Mouse (Mus musculus) limb, embryonic 14.5 days (tissue): ENCODE results near the gene Cxxc4. TPM values are rescaled to one million over a fixed set of nuclear protein-coding genes. Genes with fewer than 3 reads are reported as not detected.

Source experiments
- ATAC-seq: fragments of 200-750 bp; cut with Nextera tagmentation; 2 replicates; pipeline ENCODE4 v1.8.0; 2017; ENCODE audit warnings: low read depth, moderate number of reproducible peaks, moderate TSS enrichment; ENCODE audit not compliant: low FRiP score
- DNase-seq: peaks from one replicate; pipeline ENCODE4 v3.0.0-alpha.2; 2015; ENCODE audit warnings: low spot score
- H3K27ac ChIP-seq: fragments of 300-500 bp; sonication (generic); replicated peaks from 2 replicates; pipeline ENCODE4 v1.5.1; 2014; ENCODE audit warnings: low read depth, mild to moderate bottlenecking, low read length, moderate library complexity, mixed read lengths
- H3K27me3 ChIP-seq: fragments of 300-500 bp; sonication (generic); 2 replicates; pipeline ENCODE4 v1.6.1; 2014; ENCODE audit warnings: low read length, mixed read lengths; ENCODE audit not compliant: control insufficient read depth, insufficient read depth
- H3K36me3 ChIP-seq: fragments of 300-500 bp; sonication (generic); 2 replicates; pipeline ENCODE4 v1.6.1; 2014; ENCODE audit warnings: mild to moderate bottlenecking, low read length, moderate library complexity, mixed read lengths; ENCODE audit not compliant: control insufficient read depth, insufficient read depth
- H3K4me1 ChIP-seq: fragments of 300-500 bp; sonication (generic); 2 replicates; pipeline ENCODE4 v1.6.1; 2014; ENCODE audit warnings: antibody characterized with exemption, low read length, mixed read lengths; ENCODE audit not compliant: control insufficient read depth, insufficient read depth
- H3K4me2 ChIP-seq: fragments of 300-500 bp; sonication (generic); replicated peaks from 2 replicates; pipeline ENCODE4 v1.6.1; 2014; ENCODE audit warnings: low read depth, mild to moderate bottlenecking, low read length, moderate library complexity; ENCODE audit not compliant: severe bottlenecking
- H3K4me3 ChIP-seq: fragments of 300-500 bp; sonication (generic); replicated peaks from 2 replicates; pipeline ENCODE4 v1.5.1; 2014; ENCODE audit warnings: low read length
- H3K9ac ChIP-seq: fragments of 300-500 bp; sonication (generic); 2 replicates; pipeline ENCODE4 v1.6.1; 2014; ENCODE audit warnings: mild to moderate bottlenecking, low read depth, low read length, moderate library complexity; ENCODE audit not compliant: severe bottlenecking
- H3K9me3 ChIP-seq: fragments of 300-500 bp; sonication (generic); 2 replicates; pipeline ENCODE4 v1.6.1; 2016; ENCODE audit warnings: low read length; ENCODE audit not compliant: control insufficient read depth
- POLR2A ChIP-seq: fragments of 200-500 bp; IDR thresholded peaks from 2 replicates; pipeline ENCODE4 v1.8.0; 2012; ENCODE audit warnings: inconsistent platforms, mild to moderate bottlenecking, moderate library complexity, borderline replicate concordance; ENCODE audit not compliant: insufficient read depth, insufficient read length; ENCODE audit errors: extremely low read depth
- WGBS: fragments of 180-500 bp; shearing (Covaris S2); extraction: QIAGEN DNeasy Blood & Tissue Kit; methylation state at CpG from one replicate; pipeline ENCODE4 v1.1.7; 2014; 5-methylcytosine and 5-hydroxymethylcytosine counted together
- polyA plus RNA-seq, 2 experiments: library from polyadenylated mRNA; depleted of rRNA in 1 of 2; stranded (reverse) in 1 of 2; unstranded in 1 of 2; fragments of >200 nt; fragmentation: Nextera tagmentation in 1 of 2; extraction: Ambion mirVana in 1 of 2; gene quantifications; 2 replicates each; pipeline versions ENCODE4 v1.2.1 to v1.2.3; 2012 to 2014

The Cxxc4 gene
- polyA plus RNA-seq, 2 experiments: 5.4 to 6.1 TPM

DNA sequence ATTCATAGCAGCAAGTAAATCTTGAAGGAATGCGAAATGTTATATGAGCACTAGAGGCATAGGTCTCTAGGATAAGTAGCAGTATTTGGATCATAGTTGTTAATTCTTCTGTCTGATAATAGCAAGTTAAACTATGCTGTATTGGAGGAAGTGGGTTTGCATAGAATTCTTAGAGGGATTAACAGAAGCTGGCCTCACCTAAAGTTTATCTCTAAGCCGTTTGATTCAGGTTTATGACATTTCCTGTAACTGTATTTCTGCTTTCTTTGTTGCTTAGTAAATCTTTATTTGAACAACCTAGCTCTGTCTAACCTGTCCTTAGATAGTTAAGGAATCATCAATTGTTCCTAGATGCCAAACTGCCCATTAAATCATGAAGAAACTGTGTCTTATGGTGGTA lies 3.5 kb upstream of the Cxxc4 start:
- H3K4me3 ChIP-seq: no peak overlapping the region
- H3K9ac ChIP-seq: no peak overlapping the region
- no peak for ATAC-seq
- H3K27me3 ChIP-seq: no peaks in the 10 kb centered on the region
- H3K4me1 ChIP-seq: peaks cover 5% of the 10 kb centered on the region
- no peak for DNase-seq
- H3K36me3 ChIP-seq: no peaks in the 10 kb centered on the region
- H3K27ac ChIP-seq: no peak overlapping the region
- TF ChIP-seq POLR2A: no peak
- H3K9me3 ChIP-seq: no peaks in the 10 kb centered on the region
- no peak overlapping the region for H3K4me2 ChIP-seq
- 80% methylated on average over 2 of the region's 2 CpGs for WGBS

DNA sequence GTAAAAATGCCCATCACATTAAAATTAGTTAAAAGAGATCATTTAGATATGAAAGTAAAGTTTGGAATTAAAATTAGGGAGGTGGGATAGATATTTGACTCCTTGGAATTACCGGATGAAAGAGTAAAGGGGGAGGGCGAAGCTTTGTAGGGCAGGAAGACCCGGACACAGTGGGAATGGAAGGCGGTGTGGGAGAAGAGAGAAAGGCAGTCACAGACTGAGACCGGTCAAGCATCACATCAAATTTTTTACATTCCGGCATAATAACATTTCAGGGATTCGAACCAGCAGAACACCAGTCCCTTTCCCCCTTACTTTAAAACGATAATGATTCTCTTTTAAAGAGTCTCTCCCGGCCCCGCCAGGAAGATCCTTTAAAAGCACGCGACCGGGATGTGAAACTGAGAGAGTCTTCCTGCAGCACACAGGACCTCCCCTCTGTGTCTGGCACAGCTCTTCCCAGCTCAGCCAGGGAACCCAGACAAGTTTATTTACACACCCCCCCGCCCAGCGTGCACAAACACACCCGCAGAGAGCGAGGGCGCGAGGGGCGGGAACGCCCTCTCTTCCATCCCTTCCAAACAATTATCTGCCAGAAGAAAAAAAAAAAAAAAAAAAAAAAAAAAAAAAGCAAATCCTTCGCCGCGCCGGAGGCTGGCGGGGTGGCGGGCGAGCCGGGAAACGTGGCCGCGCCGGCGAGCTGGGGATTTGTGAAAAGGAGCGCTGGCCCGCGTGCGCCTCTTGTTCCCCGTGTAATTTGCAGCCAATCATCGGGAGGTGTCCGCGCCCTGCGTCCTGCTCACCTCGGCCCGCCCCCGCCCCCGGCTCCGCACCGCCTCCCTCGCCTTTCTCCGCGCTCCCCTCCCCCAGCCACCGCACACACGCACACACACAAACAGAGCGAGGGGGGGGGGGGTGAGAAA lies 532 bp upstream of the Cxxc4 start:
- no peak for TF ChIP-seq POLR2A
- WGBS: under 1% methylated on average over 38 of the region's 55 CpGs
- DNase-seq (peak; percentile 82), ATAC-seq (peak; percentile 85)
- Histone ChIP-seq H3K27me3 (no peaks in the 10 kb centered on the region), H3K4me1 (peaks cover 7% of the 10 kb centered on the region), H3K9me3 (no peaks in the 10 kb centered on the region), H3K36me3 (no peaks in the 10 kb centered on the region), H3K4me2 (peak overlapping the region; percentile 63), H3K4me3 (peak overlapping the region; percentile 46), H3K9ac (peak overlapping the region; percentile 60), H3K27ac (peak overlapping the region; percentile 80)

DNA sequence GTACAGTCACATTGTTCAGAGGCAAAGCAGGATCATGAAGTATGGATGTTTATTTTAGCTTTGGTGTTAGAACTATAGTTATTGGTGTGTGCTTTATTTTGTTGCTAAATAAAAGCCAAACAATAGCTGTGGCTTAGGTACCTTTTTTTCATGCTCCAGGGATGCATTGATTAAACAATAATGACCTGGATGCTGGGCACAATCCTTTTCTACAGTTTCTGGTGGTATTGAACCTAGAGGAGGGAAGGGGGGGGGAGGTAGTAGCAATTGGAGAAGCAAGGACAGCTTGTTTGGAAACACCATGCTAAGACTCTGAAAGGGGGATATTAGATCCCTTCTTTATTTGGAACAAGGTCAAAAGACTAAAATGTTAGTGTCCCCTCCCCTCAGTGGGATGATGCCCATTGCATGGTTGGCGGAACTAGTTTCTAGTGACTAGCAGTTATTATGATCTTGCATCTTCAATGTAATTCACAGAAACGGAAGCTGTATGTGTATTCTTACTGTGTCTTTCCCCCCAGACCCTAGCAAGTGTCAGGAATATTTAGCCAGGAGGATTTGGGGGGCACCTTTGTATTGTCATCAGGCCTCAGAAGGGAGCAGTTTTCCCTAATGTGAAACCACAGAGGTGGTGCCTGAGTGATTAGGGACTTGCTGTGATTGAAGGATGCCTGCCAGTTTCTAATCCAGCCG lies 975 bp downstream of the Cxxc4 start:
- DNase-seq (no peak), ATAC-seq (no peak)
- no peak for TF ChIP-seq POLR2A
- H3K9me3 ChIP-seq: no peaks in the 10 kb centered on the region
- WGBS: 54% methylated on average over 3 of the region's 3 CpGs
- H3K4me1 ChIP-seq: peaks cover 7% of the 10 kb centered on the region
- no peak overlapping the region for H3K9ac ChIP-seq
- peak overlapping the region; percentile 63 for H3K4me2 ChIP-seq
- peak overlapping the region; percentile 46 for H3K4me3 ChIP-seq
- H3K36me3 ChIP-seq: no peaks in the 10 kb centered on the region
- no peak overlapping the region for H3K27ac ChIP-seq
- no peaks in the 10 kb centered on the region for H3K27me3 ChIP-seq

DNA sequence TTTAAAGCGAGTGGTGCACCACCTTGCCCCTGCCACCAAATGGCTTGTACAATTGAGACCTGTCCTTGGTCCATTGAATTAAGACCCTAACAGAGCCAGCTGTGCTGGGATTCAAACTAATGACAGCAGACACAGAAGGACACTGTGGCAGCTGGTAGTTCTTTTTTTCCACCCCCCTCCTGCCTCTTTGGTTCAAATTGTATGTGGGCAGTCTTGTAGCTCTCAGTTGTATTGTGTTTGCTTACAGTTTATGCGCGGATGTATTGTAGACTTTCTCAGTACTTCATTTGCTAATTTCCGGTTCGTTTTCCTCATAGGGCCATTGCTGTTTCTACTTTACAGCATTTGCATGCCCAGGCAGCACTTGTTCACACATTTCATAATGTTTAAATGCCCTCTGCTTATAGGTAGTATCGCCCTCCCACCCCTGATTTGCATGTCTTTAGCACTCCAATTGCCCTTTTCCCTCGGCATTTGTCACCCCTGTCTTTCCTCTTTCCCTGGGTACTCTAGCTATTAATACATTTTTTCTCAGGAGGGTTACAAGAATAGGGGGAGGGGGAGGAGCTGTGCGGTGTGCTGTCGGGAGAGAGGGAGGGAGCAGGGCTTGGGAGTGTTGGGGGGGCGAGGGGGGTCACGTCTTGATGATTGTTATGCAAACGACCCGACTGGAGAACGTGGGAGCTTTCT lies 2.5 kb downstream of the Cxxc4 start:
- Histone ChIP-seq H3K27me3 (no peaks in the 10 kb centered on the region), H3K4me1 (peaks cover 7% of the 10 kb centered on the region), H3K27ac (peak overlapping the region; percentile 89), H3K9me3 (no peaks in the 10 kb centered on the region), H3K4me3 (peak overlapping the region; percentile 70), H3K36me3 (no peaks in the 10 kb centered on the region), H3K4me2 (peak overlapping the region; percentile 90), H3K9ac (peak overlapping the region; percentile 83)
- DNase-seq: peak; percentile 10
- WGBS: 4% methylated on average over 14 of the region's 14 CpGs
- no peak for TF ChIP-seq POLR2A
- ATAC-seq: no peak
